Mouse (Mus musculus) hindlimb bud, embryonic 11.5 days (tissue): Measurements from ENCODE around the gene Gm17428.
"Not testable (repeated sequence)": the region's sequence is repeated elsewhere in the genome, so short reads cannot be mapped to it uniquely, and the experiment has no call there.

Source experiments
- DNase-seq: peaks from one replicate; pipeline ENCODE4 v3.0.0-alpha.2; 2012; ENCODE audit warnings: low read depth, low spot score; ENCODE audit errors: extremely low spot score

The Gm17428 gene

DNA sequence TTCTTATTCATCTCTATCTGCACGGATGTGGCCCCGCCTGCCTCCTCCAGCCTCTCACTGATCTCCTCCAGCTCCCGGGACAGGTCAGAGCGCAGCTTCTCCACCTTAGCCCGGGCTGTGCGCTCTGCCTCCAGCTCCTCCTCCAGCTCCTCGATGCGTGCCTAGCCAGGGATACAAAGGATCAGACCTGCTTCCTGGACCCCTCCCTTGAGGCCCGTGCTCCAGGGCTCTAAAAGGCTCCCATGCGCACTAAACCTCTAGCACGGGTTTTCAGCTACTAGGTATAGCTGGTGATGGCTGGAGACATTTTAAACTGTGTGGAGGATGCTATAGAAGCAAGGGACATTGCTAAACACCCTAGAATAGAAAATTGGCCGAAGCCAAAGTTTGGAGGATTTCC is 26.2 kb upstream of the Gm17428 start:
- DNase-seq = no peak

- no peak for DNase-seq
Observed at GRCm38 (mm10) chr14:54951587-54951986, 25.1 kb upstream of the Gm17428 start.

DNA sequence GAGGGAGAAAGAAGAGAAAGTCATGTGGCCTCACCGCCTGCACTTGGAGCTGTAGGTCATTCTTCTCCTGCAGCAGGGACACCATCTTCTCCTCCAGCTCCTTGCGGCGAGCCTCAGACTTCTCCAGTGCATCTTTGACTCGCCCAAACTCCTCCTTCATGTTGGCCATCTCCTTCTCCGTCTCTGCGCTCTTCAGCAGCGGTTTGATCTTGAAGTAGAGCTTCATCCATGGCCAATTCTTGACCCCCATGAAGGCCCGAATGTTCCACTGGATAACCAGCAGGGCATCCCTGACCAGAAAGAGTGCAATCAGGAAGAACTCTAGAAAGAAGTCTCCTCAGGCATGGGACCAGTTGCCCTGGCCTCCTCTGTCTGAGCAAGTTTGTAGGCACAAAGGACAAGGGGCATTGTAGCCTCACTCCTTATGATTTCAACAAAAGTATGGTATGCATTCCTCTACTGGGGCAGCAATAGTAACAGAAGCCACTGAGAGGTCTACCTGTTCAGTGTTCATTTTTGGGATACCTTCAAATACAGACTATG is 23.0 kb upstream of the Gm17428 start:
- no peak for DNase-seq

DNA sequence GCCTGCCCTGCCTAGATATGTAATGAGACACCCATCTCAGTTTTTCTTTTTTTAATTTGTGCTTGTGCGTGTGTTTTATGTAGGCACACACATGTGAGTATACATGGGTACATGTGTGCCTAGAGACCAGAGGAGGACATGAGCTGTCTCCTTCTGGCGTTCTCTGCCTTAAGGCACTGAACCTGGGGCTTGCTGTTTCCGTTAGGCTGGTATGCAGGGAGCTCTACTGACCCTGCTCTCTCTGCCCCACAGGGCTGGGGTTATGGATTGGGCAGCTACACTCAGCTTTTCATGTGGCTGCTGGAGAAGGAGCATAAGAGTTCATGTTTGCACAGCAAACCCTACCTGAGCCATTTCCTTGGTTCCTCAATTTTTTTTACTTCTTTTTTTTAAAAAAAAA is 22.3 kb upstream of the Gm17428 start:
- no peak for DNase-seq

- DNase-seq = no peak
Observed at GRCm38 (mm10) chr14:54955481-54955880, 21.3 kb upstream of the Gm17428 start.

DNA sequence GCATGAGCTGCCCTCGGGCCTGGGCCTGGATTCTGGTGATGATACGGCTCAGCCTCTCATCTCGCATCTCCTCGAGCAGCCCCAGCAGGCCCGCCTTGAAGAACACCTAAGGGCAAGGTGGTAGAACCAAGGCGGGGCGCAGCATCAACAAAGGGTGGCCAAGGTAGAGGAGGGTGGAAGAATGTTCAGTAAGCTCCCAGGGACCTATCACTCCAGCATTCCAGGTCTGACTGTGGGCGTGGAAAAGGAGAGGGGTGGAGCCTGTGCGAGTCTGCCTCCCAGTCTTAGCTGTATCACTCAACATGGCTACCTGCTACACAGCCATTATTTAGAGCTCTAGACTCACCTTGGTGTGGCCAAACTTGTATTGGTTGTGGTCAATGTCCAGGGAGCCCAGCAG is 20.2 kb upstream of the Gm17428 start:
- no peak for DNase-seq

DNA sequence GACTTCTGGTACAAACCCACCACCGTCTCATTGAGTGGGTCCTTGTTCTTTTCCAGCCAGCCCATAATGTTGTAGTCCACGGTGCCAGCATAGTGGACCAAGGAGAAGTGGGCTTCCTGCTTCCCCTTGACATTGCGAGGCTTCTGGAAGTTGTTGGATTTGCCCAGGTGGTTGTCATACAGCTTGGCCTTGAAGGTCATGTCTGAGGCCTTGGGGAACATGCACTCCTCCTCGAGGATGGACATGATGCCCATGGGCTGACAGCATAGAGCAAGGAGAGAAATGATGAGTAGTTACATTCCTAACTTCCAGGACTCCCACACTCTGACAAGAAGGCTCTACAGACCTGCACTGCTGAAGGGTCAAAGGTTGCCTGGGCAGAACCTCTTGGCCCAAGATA is 18.2 kb upstream of the Gm17428 start:
- DNase-seq = no peak

GRCm38 (mm10) chr14:54959197-54959596 is 17.5 kb upstream of the Gm17428 start:
- DNase-seq = no peak

DNA sequence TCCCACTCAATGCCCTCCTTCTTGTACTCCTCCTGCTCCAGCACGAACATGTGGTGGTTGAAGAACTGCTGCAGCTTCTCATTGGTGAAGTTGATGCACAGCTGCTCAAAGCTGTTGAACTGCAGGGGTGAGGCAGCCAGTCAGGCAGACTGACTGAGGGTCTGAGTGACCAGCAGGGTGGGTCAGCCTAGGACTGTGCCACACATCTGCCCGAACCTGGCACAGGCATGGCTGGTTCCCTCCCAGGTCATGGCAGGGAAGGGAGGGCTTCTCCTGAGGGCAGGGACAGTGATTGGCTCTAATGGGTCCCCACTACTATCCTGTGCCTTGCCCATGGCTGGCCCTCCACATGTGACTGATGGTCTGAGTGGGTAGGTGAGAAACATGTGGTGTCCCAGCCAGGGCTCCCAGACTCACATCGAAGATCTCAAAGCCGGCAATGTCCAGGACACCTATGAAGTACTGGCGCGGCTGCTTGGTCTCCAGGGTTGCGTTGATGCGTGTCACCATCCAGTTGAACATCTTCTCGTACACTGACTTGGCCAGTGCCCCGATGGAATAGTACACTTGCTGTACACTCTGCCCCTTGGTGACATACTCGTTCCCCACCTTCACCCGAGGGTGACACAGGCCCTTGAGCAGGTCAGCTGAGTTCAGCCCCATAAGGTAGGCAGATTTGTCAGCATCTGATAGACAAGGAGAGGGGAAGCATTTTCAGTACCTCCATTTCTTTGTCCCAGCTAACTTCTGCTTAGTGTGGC is 16.7 kb upstream of the Gm17428 start:
- not testable (repeated sequence) for DNase-seq

- no peak for DNase-seq
Observed at GRCm38 (mm10) chr14:54960769-54961168, 16.0 kb upstream of the Gm17428 start.

DNA sequence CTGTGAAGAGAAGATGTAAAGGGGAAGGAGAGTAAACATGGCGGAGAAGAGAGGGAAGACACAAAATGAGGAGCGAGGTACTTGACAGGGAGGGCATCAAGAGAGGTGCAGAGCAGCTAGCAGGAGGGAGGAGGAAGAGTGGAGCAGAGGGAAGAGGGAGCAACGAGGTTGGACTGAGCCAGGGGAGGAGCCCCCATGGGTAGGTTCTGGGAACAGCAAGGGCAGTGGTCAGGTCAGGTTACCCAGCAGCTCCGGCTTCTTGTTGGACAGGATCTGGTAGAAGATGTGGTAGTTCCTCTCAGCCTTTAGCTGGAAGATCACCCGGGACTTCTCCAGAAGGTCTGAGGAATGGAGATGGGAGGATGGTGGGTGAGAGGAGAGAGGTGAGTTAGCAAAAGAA is 15.2 kb upstream of the Gm17428 start:
- no peak for DNase-seq

GRCm38 (mm10) chr14:54962714-54963113 is 14.0 kb upstream of the Gm17428 start:
- no peak for DNase-seq

DNA sequence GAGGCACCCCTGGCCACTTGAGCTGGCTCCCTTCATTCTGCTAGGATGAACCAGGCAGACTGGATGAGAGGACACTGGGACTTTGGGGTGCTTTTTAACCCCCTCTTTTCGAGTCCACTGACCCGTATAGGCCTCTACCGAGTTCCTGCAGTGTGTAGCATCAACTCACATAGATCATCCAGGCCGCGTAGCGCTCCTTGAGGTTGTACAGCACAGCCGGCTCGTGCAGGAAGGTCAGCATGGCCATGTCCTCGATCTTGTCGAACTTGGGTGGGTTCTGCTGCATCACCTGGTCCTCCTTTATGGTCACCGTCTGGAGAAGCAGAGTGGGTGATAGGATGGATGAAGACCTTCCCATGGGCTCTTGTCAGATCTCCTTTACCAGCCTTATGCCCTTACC is 13.0 kb upstream of the Gm17428 start:
- DNase-seq = no peak

DNA sequence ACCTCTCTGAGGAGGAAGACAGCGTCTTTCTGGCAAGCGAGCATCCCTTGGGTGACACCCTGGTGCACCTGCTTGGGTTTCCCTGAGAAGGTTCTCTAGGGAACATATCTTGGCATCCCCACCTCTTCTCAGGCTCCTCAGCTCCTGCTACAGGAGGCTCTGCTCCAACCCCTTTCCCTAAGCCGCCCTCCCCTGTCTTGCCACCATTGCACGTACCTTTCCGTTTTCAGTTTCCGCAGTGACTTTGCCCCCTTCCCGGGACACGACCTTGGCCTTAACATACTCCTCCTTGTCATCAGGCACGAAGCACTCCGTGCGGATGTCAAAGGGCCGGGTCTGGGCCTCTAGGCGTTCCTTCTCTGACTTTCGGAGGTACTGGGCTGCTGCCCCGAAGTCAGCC is 11.7 kb upstream of the Gm17428 start:
- DNase-seq = no peak

GRCm38 (mm10) chr14:54965631-54966030 is 11.1 kb upstream of the Gm17428 start:
- no peak for DNase-seq

GRCm38 (mm10) chr14:54966320-54966977 is 10.3 kb upstream of the Gm17428 start, which contains the start of gene Myh6:
TSS of gene Myh6 (minus strand) at chr14:54966927.
- DNase-seq = no peak

DNA sequence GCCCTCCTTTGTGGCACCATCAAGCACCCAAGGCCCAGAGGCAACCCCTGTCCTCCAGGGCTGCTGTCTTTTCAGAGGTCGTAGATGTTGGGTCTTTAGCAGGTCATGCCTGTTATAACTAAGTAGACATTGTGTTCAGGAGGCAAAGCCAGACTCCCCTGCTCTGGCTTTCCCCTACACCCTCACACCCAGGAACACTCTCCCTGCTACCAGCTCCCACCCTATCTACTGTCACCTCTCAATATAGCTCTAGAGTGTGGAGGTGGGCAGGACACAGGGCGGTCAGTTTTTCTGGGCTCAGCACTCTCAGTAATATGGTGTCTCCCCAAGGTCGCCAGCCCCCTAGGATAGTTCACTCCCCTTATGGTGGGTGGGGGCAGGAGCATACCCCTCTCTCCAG is 8.9 kb upstream of the Gm17428 start:
- no peak for DNase-seq

DNA sequence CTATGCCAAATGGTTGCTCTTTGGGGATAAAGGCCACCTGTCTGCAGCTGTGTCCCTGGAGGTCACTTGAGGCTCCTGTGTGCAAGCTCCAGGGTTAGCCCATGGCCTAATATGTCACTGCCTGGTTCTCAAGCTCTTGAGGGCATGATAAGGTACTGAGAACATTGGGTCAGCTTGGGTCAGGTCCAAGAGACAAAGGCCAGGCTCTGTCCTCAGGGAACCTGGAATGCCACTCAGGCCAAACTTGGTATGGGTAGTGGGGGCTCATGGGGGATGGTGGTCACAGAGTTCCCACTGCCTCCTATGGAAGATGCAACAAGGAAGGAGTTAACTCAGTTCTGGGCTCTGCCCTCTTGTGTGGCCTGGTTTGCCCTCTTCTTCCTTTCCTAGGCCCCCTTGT is 8.4 kb upstream of the Gm17428 start:
- no peak for DNase-seq

- not testable (repeated sequence) for DNase-seq
Observed at GRCm38 (mm10) chr14:54972786-54973185, 3.9 kb upstream of the Gm17428 start.

DNA sequence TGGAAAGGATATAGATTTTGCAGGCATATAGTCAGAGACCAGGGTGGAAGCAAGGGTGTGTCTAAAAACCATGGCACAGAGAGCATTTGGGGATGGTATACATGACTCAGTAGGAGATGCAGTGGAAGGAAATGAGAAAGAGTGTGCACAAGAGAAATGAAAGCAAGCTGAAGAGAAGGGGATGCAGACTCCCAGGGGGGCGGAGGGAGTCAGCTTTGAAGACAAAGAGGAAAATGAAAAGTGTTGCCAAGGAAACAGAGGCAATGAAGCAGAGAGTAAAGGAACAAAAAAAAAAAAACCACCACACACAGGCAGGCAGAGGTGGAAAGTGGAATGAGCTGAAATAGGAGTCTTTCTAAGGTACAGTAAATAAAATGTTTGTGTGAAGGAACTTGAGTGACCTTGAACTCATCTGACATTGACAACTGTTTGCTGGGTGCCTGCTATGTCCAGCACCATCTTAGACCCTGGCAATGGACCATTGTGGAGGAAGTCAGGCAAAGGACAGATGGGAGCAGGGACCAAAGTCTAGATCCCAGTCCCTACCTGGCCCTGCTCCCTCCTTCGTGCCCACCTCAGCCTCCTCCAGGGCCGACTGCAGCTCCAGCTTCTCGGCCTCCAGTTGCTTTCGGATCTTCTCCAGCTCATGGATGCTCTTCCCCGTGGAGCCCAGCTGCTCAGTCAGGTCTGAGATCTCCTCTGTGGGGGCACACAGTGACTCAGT is 2.5 kb upstream of the Gm17428 start:
- no peak for DNase-seq

- DNase-seq = no peak
Observed at GRCm38 (mm10) chr14:54978664-54979063, 1.9 kb downstream of the Gm17428 start.

- DNase-seq = no peak
Observed at GRCm38 (mm10) chr14:54981934-54982333, 5.2 kb downstream of the Gm17428 start.
